Mouse (Mus musculus) liver, adult 2 months (tissue): Measurements from ENCODE around the gene Mien1. TPM values are rescaled to one million over a fixed set of nuclear protein-coding genes. Genes with fewer than 3 reads are reported as not detected.

Experiments used
- DNase-seq: peaks from one replicate; pipeline ENCODE4 v3.0.0-alpha.2; 2011; ENCODE audit warnings: low read depth, low spot score; ENCODE audit errors: extremely low read depth
- H3K27ac ChIP-seq: fragments of 200-500 bp; replicated peaks from 2 replicates; pipeline ENCODE4 v1.5.1; 2012; ENCODE audit warnings: low read depth, mild to moderate bottlenecking, control low read depth, inconsistent platforms, low read length; ENCODE audit not compliant: insufficient read depth
- H3K27me3 ChIP-seq: fragments of 200-500 bp; 2 replicates; pipeline ENCODE4 v1.6.1; 2012; ENCODE audit warnings: mild to moderate bottlenecking, moderate library complexity, low read length, inconsistent platforms; ENCODE audit not compliant: control insufficient read depth, insufficient read depth
- H3K36me3 ChIP-seq: fragments of 200-500 bp; 2 replicates; pipeline ENCODE4 v1.6.1; 2012; ENCODE audit warnings: low read length, inconsistent platforms; ENCODE audit not compliant: control insufficient read depth, insufficient read depth
- H3K4me1 ChIP-seq: fragments of 200-500 bp; 2 replicates; pipeline ENCODE4 v1.6.1; 2011; ENCODE audit warnings: low read length; ENCODE audit not compliant: control insufficient read depth, insufficient read depth
- H3K4me3 ChIP-seq: fragments of 200-500 bp; 2 replicates; pipeline ENCODE4 v1.5.1; 2011; ENCODE audit warnings: low read depth, mild to moderate bottlenecking, control low read depth, low read length, moderate library complexity; ENCODE audit not compliant: insufficient read depth
- H3K79me2 ChIP-seq: fragments of 200-500 bp; 2 replicates; pipeline ENCODE4 v1.6.1; 2012; ENCODE audit warnings: inconsistent platforms, mild to moderate bottlenecking, low read length, moderate library complexity; ENCODE audit not compliant: control insufficient read depth, insufficient read depth
- H3K9ac ChIP-seq: fragments of 200-500 bp; 2 replicates; pipeline ENCODE4 v1.6.1; 2012; ENCODE audit warnings: low read depth, mild to moderate bottlenecking, control low read depth, inconsistent platforms, low read length
- CTCF ChIP-seq: fragments of 200-500 bp; IDR thresholded peaks from 2 replicates; pipeline ENCODE4 v1.5.1; 2011; ENCODE audit warnings: low read depth, low read length, control low read depth
- POLR2A ChIP-seq: fragments of 200-500 bp; IDR thresholded peaks from 2 replicates; pipeline ENCODE4 v1.6.1; 2011; ENCODE audit warnings: low read length, control low read depth; ENCODE audit not compliant: insufficient read depth; ENCODE audit errors: extremely low read depth
- WGBS: fragments of 180-500 bp; shearing (Covaris S2); methylation state at CpG from one replicate; pipeline ENCODE4 v1.1.7; 2018; 5-methylcytosine and 5-hydroxymethylcytosine counted together
- polyA plus RNA-seq: library from polyadenylated mRNA; depleted of rRNA; stranded (reverse); fragments of >200 nt; gene quantifications from 2 replicates; pipeline ENCODE4 v1.2.3, GENCODE M21; 2012
- total RNA-seq: library from RNA; depleted of rRNA; stranded (reverse); fragments of >200 nt; gene quantifications from 2 replicates; pipeline ENCODE4 v1.2.3, GENCODE M21; 2014

The Mien1 gene
- total and polyA plus RNA-seq, 2 experiments = 62.8 to 75.0 TPM

DNA sequence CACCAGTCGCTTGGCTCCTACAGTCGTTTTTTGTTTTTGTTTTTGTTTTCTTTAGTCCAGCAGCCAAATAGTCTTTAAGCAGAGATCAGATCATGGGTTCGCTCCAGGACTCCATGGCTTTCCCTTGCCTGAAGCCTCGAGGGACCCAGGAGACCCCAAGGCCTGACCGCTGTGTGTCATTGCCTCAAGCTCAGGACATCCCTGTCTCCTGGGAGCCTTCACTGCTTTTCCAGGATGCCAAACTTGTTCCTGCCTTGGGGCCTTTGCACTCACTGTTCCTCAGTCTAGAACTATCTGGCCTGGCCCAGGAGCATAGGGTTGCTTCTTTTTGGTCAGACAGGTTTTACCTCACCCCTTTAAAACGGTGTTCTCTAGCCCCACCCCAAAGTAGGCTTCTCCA lies 32.2 kb downstream of the Mien1 start:
- 81% methylated on average over 6 of the region's 6 CpGs for WGBS
- Histone ChIP-seq H3K4me3 (no peak overlapping the region), H3K27me3 (0 out of 2 replicates have a peak, but pooled peaks cover 5% of the 10 kb centered on the region)

DNA sequence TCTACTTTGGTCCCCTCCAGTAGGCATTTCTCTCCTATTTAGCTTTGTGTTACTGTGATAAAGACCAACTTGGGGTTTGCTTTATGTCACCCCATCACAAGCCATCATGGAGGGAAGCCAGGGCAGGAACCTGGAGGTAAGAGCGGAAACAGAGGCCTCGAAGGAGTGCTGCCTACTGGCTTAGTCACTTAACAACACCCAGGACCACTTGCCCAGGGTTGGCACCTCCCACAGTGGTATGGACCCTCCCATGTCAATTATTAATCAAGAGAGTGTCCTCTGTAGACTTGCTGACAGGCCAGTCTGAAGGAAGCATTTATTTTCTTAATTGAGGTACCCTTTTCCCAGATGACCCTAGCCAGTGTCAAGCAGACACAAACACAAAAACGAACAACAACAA lies 38.0 kb downstream of the Mien1 start:
- Histone ChIP-seq H3K9ac (no peak overlapping the region), H3K4me3 (no peak overlapping the region)
- 35% methylated on average over 3 of the region's 3 CpGs for WGBS

More for the DNA sequence above, 32.2 kb downstream of the Mien1 start:
- no peak for TF ChIP-seq CTCF
- Histone ChIP-seq H3K27ac (no peak overlapping the region), H3K9ac (no peak overlapping the region), H3K4me1 (no peaks in the 10 kb centered on the region), H3K36me3 (no peaks in the 10 kb centered on the region), H3K79me2 (no peaks in the 10 kb centered on the region)
- no peak for DNase-seq

DNA sequence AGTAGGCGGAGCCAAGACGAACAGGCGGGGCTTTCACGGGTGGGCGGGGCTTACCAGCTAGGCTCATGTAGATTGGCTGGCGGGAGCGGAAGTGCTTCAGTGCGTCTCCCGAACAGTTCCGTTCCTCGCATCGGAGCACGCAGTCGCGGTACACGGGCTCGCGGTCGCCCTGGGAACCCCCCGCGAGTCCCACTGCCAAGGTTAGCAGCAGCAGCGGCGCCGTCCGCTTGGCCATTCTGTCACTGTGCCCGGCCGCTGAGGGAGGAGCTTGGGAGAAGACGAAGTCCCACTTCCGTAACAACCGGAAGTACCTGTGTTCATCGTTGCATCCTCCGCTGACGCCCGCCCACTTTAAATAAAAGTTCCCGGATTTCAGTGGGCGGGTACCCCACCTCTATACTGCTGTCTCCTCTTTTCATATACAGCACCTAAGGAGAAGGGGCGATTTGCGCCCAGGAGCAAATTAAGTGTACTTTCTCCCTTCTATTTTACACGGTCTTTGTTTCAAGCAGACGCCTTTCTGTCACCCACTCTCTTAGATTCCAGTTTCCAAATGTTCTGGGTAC lies 38.5 kb downstream of the Mien1 start, which contains the start of gene Pgap3:
TSS of gene Pgap3 (minus strand) at position 330 of the 566 bp plus-strand sequence.
- under 1% methylated on average over 40 of the region's 40 CpGs for WGBS
- H3K27me3 ChIP-seq = no peaks in the 10 kb centered on the region
- no peaks in the 10 kb centered on the region for H3K79me2 ChIP-seq
- peak within 1 kb of the TSS; percentile 76 for H3K4me3 ChIP-seq
- TF ChIP-seq CTCF = no peak
- 0 out of 2 replicates have a peak, but pooled peaks have one; percentile 15 for TF ChIP-seq POLR2A
- no peaks in the 10 kb centered on the region for H3K36me3 ChIP-seq
- peaks cover 2% of the 10 kb centered on the region for H3K4me1 ChIP-seq
- peak within 1 kb of the TSS; percentile 20; the same call in 1 of the 2 replicates for H3K27ac ChIP-seq
- DNase-seq = peak; percentile 74
- H3K9ac ChIP-seq = peak within 1 kb of the TSS; percentile 82

More for the DNA sequence above, 38.0 kb downstream of the Mien1 start:
- no peaks in the 10 kb centered on the region for H3K79me2 ChIP-seq
- H3K27ac ChIP-seq = no peak overlapping the region
- no peaks in the 10 kb centered on the region for H3K27me3 ChIP-seq
- no peaks in the 10 kb centered on the region for H3K36me3 ChIP-seq
- H3K4me1 ChIP-seq = peaks cover 2% of the 10 kb centered on the region
- no peak for TF ChIP-seq CTCF
- no peak for TF ChIP-seq POLR2A
- peak; percentile 10 for DNase-seq

DNA sequence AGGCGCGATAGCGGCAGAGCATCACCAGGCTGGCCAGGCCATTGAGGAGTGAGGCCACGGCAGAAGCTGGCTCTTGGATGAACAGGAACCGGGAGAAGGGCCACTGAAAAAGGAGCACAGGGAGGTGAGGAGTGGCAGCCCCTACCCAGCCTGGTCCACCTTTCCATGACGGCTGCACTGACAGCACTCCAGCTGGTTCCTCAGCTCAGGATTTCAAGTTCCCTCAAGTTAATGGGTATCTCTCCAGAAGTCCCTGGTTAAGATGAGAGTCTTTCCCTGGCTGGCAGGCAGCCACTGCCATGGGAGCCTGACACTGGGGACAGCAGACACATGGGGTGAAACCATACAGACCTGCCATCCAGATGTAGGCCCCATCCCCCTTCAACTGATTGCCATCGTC lies 40.8 kb downstream of the Mien1 start:
- Histone ChIP-seq H3K27me3 (no peaks in the 10 kb centered on the region), H3K9ac (no peak overlapping the region), H3K4me3 (no peak overlapping the region), H3K4me1 (peaks cover 2% of the 10 kb centered on the region), H3K36me3 (no peaks in the 10 kb centered on the region), H3K79me2 (no peaks in the 10 kb centered on the region), H3K27ac (no peak overlapping the region)
- TF ChIP-seq CTCF (no peak), POLR2A (no peak)
- DNase-seq = no peak
- WGBS = 93% methylated on average over 7 of the region's 7 CpGs

DNA sequence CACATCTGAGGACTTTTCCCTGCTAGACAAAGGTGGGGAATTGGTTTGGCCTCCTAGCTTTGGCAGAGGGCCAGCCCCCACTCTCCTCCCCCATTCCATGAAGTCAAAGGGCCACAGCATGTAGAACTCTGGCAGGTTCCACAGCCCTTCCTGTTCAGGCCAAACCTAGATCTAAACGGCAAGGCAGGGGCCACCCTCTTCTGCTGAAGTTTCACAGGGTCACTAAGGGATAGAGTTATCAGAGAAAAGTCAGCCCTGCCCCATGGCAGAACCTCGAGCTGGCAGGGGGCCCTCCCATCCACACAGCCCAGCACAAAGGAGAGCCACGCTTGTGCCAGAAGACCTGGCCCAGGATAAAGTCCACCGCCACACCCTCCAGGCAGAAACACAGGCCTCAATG lies 43.8 kb downstream of the Mien1 start:
- Histone ChIP-seq H3K79me2 (no peaks in the 10 kb centered on the region), H3K27me3 (no peaks in the 10 kb centered on the region), H3K4me3 (no peak overlapping the region), H3K36me3 (no peaks in the 10 kb centered on the region), H3K9ac (no peak overlapping the region), H3K4me1 (no peaks in the 10 kb centered on the region), H3K27ac (no peak overlapping the region)
- 29% methylated on average over 4 of the region's 4 CpGs for WGBS
- no peak for DNase-seq
- TF ChIP-seq POLR2A (no peak), CTCF (no peak)

DNA sequence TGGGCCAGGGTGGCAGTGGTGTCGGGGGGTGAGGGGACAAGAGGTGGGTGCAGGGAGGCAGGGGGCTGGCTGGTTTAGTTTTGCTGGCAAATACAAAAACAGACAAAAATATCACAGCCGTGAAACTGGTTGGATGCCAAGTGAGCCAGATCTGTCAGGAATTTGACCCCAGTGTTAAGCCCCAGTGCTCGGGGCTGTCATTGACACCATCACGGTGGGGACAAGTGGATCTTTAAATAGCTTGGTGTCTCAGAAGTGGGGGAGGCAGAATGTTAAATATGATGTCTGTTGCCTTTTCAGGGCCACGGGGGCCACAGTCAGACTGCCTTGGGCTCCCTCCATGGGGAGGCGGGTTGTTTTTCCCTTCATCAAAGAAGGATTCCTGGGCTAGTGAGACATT lies 44.5 kb downstream of the Mien1 start:
- Histone ChIP-seq H3K27me3 (no peaks in the 10 kb centered on the region), H3K36me3 (no peaks in the 10 kb centered on the region), H3K27ac (no peak overlapping the region), H3K4me1 (no peaks in the 10 kb centered on the region), H3K79me2 (no peaks in the 10 kb centered on the region), H3K4me3 (no peak overlapping the region), H3K9ac (no peak overlapping the region)
- 43% methylated on average over 6 of the region's 6 CpGs for WGBS
- TF ChIP-seq POLR2A = no peak
- no peak for TF ChIP-seq CTCF
- no peak for DNase-seq
